Mouse (Mus musculus) adrenal gland, postnatal 10 days (tissue): ENCODE results near the gene Aaed1. TPM values are rescaled to one million over a fixed set of nuclear protein-coding genes. Genes with fewer than 3 reads are reported as not detected.
"Not testable (repeated sequence)": the region's sequence is repeated elsewhere in the genome, so short reads cannot be mapped to it uniquely, and the experiment has no call there.

Experiments
- DNase-seq: peaks from one replicate; pipeline ENCODE4 v3.0.0; 2021; ENCODE audit warnings: mixed read lengths
- total RNA-seq, 2 experiments: library from RNA; stranded (reverse); gene quantifications; 2 replicates each; pipeline ENCODE4 v1.2.3; 2021

Gene Aaed1
- total RNA-seq, 2 experiments from 2014 or later, result 52.7 to 57.2 TPM

GRCm38 (mm10) chr13:64309036-64309435, 3.5 kb downstream of the Aaed1 start:
- DNase-seq, result no peak

GRCm38 (mm10) chr13:64307508-64307907, 5.0 kb downstream of the Aaed1 start:
- DNase-seq, result no peak

GRCm38 (mm10) chr13:64306078-64306477, 6.4 kb downstream of the Aaed1 start:
- peak; percentile 74 for DNase-seq

- DNase-seq, result no peak
These were observed 13.4 kb downstream of the Aaed1 start for GRCm38 (mm10) chr13:64299069-64299468.

GRCm38 (mm10) chr13:64286791-64287190, 25.7 kb downstream of the Aaed1 start:
- DNase-seq, result no peak

GRCm38 (mm10) chr13:64286321-64286720, 26.2 kb downstream of the Aaed1 start:
- no peak for DNase-seq

- no peak for DNase-seq
These were observed 27.8 kb downstream of the Aaed1 start for GRCm38 (mm10) chr13:64284676-64285075.

GRCm38 (mm10) chr13:64280940-64281339, 31.6 kb downstream of the Aaed1 start:
- no peak for DNase-seq

GRCm38 (mm10) chr13:64275754-64276127, 36.8 kb downstream of the Aaed1 start:
- DNase-seq, result no peak

GRCm38 (mm10) chr13:64274879-64275753, 37.4 kb downstream of the Aaed1 start, which contains the start of gene Cdc14b:
Cdc14b (minus strand) TSS chr13:64275290.
- DNase-seq, result peak; percentile 84

GRCm38 (mm10) chr13:64273891-64274844, 38.3 kb downstream of the Aaed1 start:
- DNase-seq, result peak; percentile 31

- DNase-seq, result no peak
These were observed 39.2 kb downstream of the Aaed1 start for GRCm38 (mm10) chr13:64273352-64273751.

- DNase-seq, result no peak
These were observed 44.1 kb downstream of the Aaed1 start for GRCm38 (mm10) chr13:64268384-64268783.

- peak; percentile 66 for DNase-seq
These were observed 45.4 kb downstream of the Aaed1 start for GRCm38 (mm10) chr13:64267151-64267550.

- no peak for DNase-seq
These were observed 47.9 kb downstream of the Aaed1 start for GRCm38 (mm10) chr13:64264586-64264985.

GRCm38 (mm10) chr13:64259903-64260302, 52.6 kb downstream of the Aaed1 start:
- no peak for DNase-seq

- no peak for DNase-seq
These were observed 54.0 kb downstream of the Aaed1 start for GRCm38 (mm10) chr13:64258516-64258821.

GRCm38 (mm10) chr13:64257814-64258515, 54.5 kb downstream of the Aaed1 start:
- no peak for DNase-seq

- DNase-seq, result no peak
These were observed 55.3 kb downstream of the Aaed1 start for GRCm38 (mm10) chr13:64257010-64257813.

- DNase-seq, result not testable (repeated sequence)
These were observed 58.3 kb downstream of the Aaed1 start for GRCm38 (mm10) chr13:64254185-64254584.

GRCm38 (mm10) chr13:64253697-64254096, 58.8 kb downstream of the Aaed1 start:
- DNase-seq, result no peak
